Mouse (Mus musculus) bone marrow, adult 2 months (tissue): ENCODE data around the gene Phb2.

Source experiments
- CTCF ChIP-seq: fragments of 200-500 bp; IDR thresholded peaks from 2 replicates; pipeline ENCODE4 v1.5.1; 2011; ENCODE audit warnings: low read length, control low read depth; ENCODE audit not compliant: control insufficient read depth, insufficient read depth
- POLR2A ChIP-seq: fragments of 200-500 bp; IDR thresholded peaks from 2 replicates; pipeline ENCODE4 v1.6.1; 2011; ENCODE audit warnings: low read depth, mild to moderate bottlenecking, control low read depth, low read length, borderline replicate concordance; ENCODE audit not compliant: control insufficient read depth

DNA sequence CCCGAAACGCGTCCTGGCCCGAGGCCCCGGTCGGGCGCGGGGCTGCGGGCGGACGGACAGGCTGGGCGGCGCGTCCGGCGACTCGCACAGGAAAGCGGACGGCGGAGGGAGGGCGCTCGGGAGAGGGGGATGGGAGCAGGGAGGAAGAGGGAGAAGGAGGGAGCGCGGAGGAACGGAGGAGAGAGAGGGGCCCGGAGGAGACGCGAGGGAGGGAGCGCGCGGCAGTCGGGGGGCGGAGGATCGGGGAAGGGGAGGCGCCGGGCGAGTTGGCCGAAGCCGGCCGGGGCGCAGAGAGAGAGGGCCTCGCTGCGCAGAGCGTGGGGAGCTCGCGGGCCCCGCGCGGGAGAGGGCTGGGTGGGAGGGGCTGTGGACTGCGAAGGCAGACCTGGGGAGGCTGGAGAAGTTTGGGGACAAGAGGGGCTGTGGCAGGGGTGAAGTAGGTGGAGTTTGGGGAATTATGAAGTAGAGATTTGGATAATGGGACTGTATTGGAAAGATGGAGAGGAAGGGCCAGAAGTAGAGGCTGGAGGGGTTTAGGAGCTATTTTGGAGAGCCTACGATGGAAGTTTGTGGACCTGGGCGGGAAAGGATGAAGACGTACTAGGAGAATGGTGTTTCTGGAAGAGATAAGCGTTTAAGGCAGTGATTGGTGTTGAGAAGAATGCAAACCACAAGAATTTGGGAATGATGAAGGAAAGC, 44.7 kb downstream of the Phb2 start:
- no peak for TF ChIP-seq CTCF
- no peak for TF ChIP-seq POLR2A
